Mouse (Mus musculus): Measurements from ENCODE around the gene Lrrc40. TPM values are rescaled to one million over a fixed set of nuclear protein-coding genes. Genes with fewer than 3 reads are reported as not detected.
A peak's percentile ranks its signal among the peaks of the same experiment; 100 is the strongest.

Gene Lrrc40
- 59.4 and 61.2 TPM in 2 replicates for polyA plus RNA-seq (2015; fragmentation: Nextera tagmentation; extraction: Ambion mirVana)

- WGBS, result under 1% methylated on average over 55 of the region's 55 CpGs
- H3K27ac ChIP-seq, result peak within 1 kb of the TSS; percentile 92
- H3K27me3 ChIP-seq, result no peaks in the 10 kb centered on the region
- ATAC-seq (replicated peaks; ENCODE audit: low FRiP score), result peak; percentile 96
- H3K36me3 ChIP-seq, result peaks cover 7% of the 10 kb centered on the region; the same call in 1 of the 2 replicates
- H3K9me3 ChIP-seq (replicated peaks), result no peaks in the 10 kb centered on the region
- peak within 1 kb of the TSS; percentile 64 for H3K4me2 ChIP-seq
- peak within 1 kb of the TSS; percentile 89 for H3K4me3 ChIP-seq (replicated peaks)
- peaks cover 23% of the 10 kb centered on the region for H3K4me1 ChIP-seq
- peak within 1 kb of the TSS; percentile 91 for H3K9ac ChIP-seq
These were observed at the start of gene Lrrc40, which contains the start of gene Srsf11 for GRCm38 (mm10) chr3:158036329-158036988. Lrrc40 (plus strand) TSS chr3:158036662. Srsf11 (minus strand) TSS chr3:158036639.

GRCm38 (mm10) chr3:157993322-157993721 is 43.1 kb upstream of the Lrrc40 start:
- ATAC-seq (replicated peaks; ENCODE audit: low FRiP score), result peak; percentile 49; the same call in 1 of the 2 replicates
- H3K9me3 ChIP-seq (replicated peaks), result no peaks in the 10 kb centered on the region
- no peaks in the 10 kb centered on the region for H3K4me1 ChIP-seq
- H3K4me3 ChIP-seq (replicated peaks), result no peak overlapping the region
- H3K27me3 ChIP-seq, result no peaks in the 10 kb centered on the region
- H3K9ac ChIP-seq, result no peak overlapping the region
- H3K4me2 ChIP-seq, result no peak overlapping the region
- H3K36me3 ChIP-seq, result peaks cover 56% of the 10 kb centered on the region
- no peak overlapping the region for H3K27ac ChIP-seq

GRCm38 (mm10) chr3:157995726-157996125 is 40.7 kb upstream of the Lrrc40 start:
- Histone ChIP-seq H3K4me3 (replicated peaks) (no peak overlapping the region), H3K27me3 (no peaks in the 10 kb centered on the region), H3K9me3 (replicated peaks) (no peaks in the 10 kb centered on the region), H3K36me3 (peaks cover 44% of the 10 kb centered on the region), H3K27ac (no peak overlapping the region), H3K4me2 (no peak overlapping the region), H3K4me1 (no peaks in the 10 kb centered on the region), H3K9ac (no peak overlapping the region)
- WGBS, result 86% methylated on average over 2 of the region's 2 CpGs
- ATAC-seq (replicated peaks; ENCODE audit: low FRiP score), result no peak

- H3K27ac ChIP-seq, result no peak overlapping the region
- ATAC-seq (replicated peaks; ENCODE audit: low FRiP score), result no peak
- no peaks in the 10 kb centered on the region for H3K4me1 ChIP-seq
- H3K9ac ChIP-seq, result no peak overlapping the region
- peaks cover 53% of the 10 kb centered on the region for H3K36me3 ChIP-seq
- no peaks in the 10 kb centered on the region for H3K27me3 ChIP-seq
- H3K4me3 ChIP-seq (replicated peaks), result no peak overlapping the region
- no peaks in the 10 kb centered on the region for H3K9me3 ChIP-seq (replicated peaks)
- no peak overlapping the region for H3K4me2 ChIP-seq
- WGBS, result 37% methylated on average over 1 of the region's 1 CpGs
These were observed 37.6 kb upstream of the Lrrc40 start for GRCm38 (mm10) chr3:157998742-157999369.

- Histone ChIP-seq H3K9ac (no peak overlapping the region), H3K4me1 (no peaks in the 10 kb centered on the region), H3K27me3 (no peaks in the 10 kb centered on the region), H3K36me3 (peaks cover 83% of the 10 kb centered on the region), H3K9me3 (replicated peaks) (no peaks in the 10 kb centered on the region), H3K4me2 (no peak overlapping the region), H3K4me3 (replicated peaks) (no peak overlapping the region), H3K27ac (no peak overlapping the region)
- WGBS, result 64% methylated on average over 1 of the region's 1 CpGs
- no peak for ATAC-seq (replicated peaks; ENCODE audit: low FRiP score)
These were observed 27.8 kb upstream of the Lrrc40 start for GRCm38 (mm10) chr3:158008647-158009046.

GRCm38 (mm10) chr3:158009762-158010320 is 26.6 kb upstream of the Lrrc40 start:
- Histone ChIP-seq H3K9me3 (replicated peaks) (no peaks in the 10 kb centered on the region), H3K4me3 (replicated peaks) (no peak overlapping the region), H3K4me1 (no peaks in the 10 kb centered on the region), H3K36me3 (peaks cover 84% of the 10 kb centered on the region), H3K4me2 (no peak overlapping the region), H3K27ac (no peak overlapping the region), H3K9ac (no peak overlapping the region), H3K27me3 (no peaks in the 10 kb centered on the region)
- WGBS, result 40% methylated on average over 1 of the region's 1 CpGs
- ATAC-seq (replicated peaks; ENCODE audit: low FRiP score), result 0 out of 2 replicates have a peak, but pooled peaks have one; percentile 37

GRCm38 (mm10) chr3:158031371-158031925 is 5.0 kb upstream of the Lrrc40 start:
- peak overlapping the region; percentile 99 for H3K27ac ChIP-seq
- H3K9me3 ChIP-seq (replicated peaks), result no peaks in the 10 kb centered on the region
- H3K27me3 ChIP-seq, result no peaks in the 10 kb centered on the region
- peaks cover 15% of the 10 kb centered on the region for H3K36me3 ChIP-seq
- 0% methylated on average over 61 of the region's 61 CpGs for WGBS
- H3K4me2 ChIP-seq, result peak overlapping the region; percentile 76
- H3K4me1 ChIP-seq, result peaks cover 16% of the 10 kb centered on the region
- H3K9ac ChIP-seq, result peak overlapping the region; percentile 97
- peak overlapping the region; percentile 96 for H3K4me3 ChIP-seq (replicated peaks)
- peak; percentile 94 for ATAC-seq (replicated peaks; ENCODE audit: low FRiP score)

- Histone ChIP-seq H3K4me1 (peaks cover 16% of the 10 kb centered on the region), H3K4me2 (peak overlapping the region; percentile 76), H3K36me3 (peaks cover 9% of the 10 kb centered on the region), H3K27ac (peak overlapping the region; percentile 99), H3K9me3 (replicated peaks) (no peaks in the 10 kb centered on the region), H3K4me3 (replicated peaks) (peak overlapping the region; percentile 96), H3K27me3 (no peaks in the 10 kb centered on the region), H3K9ac (peak overlapping the region; percentile 97)
- 10% methylated on average over 4 of the region's 4 CpGs for WGBS
- no peak for ATAC-seq (replicated peaks; ENCODE audit: low FRiP score)
These were observed 4.4 kb upstream of the Lrrc40 start for GRCm38 (mm10) chr3:158032106-158032505.

- peak overlapping the region; percentile 89 for H3K4me3 ChIP-seq (replicated peaks)
- 1% methylated on average over 11 of the region's 11 CpGs for WGBS
- no peaks in the 10 kb centered on the region for H3K9me3 ChIP-seq (replicated peaks)
- peaks cover 23% of the 10 kb centered on the region for H3K4me1 ChIP-seq
- H3K4me2 ChIP-seq, result peak overlapping the region; percentile 64
- H3K27ac ChIP-seq, result peak overlapping the region; percentile 92
- no peak for ATAC-seq (replicated peaks; ENCODE audit: low FRiP score)
- peaks cover 7% of the 10 kb centered on the region; the same call in 1 of the 2 replicates for H3K36me3 ChIP-seq
- H3K9ac ChIP-seq, result peak overlapping the region; percentile 91
- no peaks in the 10 kb centered on the region for H3K27me3 ChIP-seq
These were observed 596 bp upstream of the Lrrc40 start for GRCm38 (mm10) chr3:158035866-158036265.

- Histone ChIP-seq H3K4me3 (replicated peaks) (no peak overlapping the region), H3K4me1 (peaks cover 20% of the 10 kb centered on the region), H3K9me3 (replicated peaks) (no peaks in the 10 kb centered on the region), H3K27ac (no peak overlapping the region), H3K4me2 (no peak overlapping the region), H3K9ac (no peak overlapping the region), H3K27me3 (no peaks in the 10 kb centered on the region), H3K36me3 (peaks cover 7% of the 10 kb centered on the region; the same call in 1 of the 2 replicates)
- WGBS, result 89% methylated on average over 2 of the region's 3 CpGs
- no peak for ATAC-seq (replicated peaks; ENCODE audit: low FRiP score)
These were observed 1.6 kb downstream of the Lrrc40 start for GRCm38 (mm10) chr3:158038106-158038505.

- no peak for ATAC-seq (replicated peaks; ENCODE audit: low FRiP score)
- Histone ChIP-seq H3K4me3 (replicated peaks) (no peak overlapping the region), H3K27ac (no peak overlapping the region), H3K9me3 (replicated peaks) (no peaks in the 10 kb centered on the region), H3K4me1 (peaks cover 8% of the 10 kb centered on the region), H3K27me3 (no peaks in the 10 kb centered on the region), H3K4me2 (no peak overlapping the region), H3K36me3 (no peaks in the 10 kb centered on the region), H3K9ac (no peak overlapping the region)
- WGBS, result 71% methylated on average over 2 of the region's 2 CpGs
These were observed 4.3 kb downstream of the Lrrc40 start for GRCm38 (mm10) chr3:158040755-158041154.

- ATAC-seq (replicated peaks; ENCODE audit: low FRiP score), result no peak
- no peaks in the 10 kb centered on the region for H3K4me1 ChIP-seq
- H3K27ac ChIP-seq, result no peak overlapping the region
- H3K4me3 ChIP-seq (replicated peaks), result no peak overlapping the region
- H3K36me3 ChIP-seq, result peaks cover 35% of the 10 kb centered on the region
- no peak overlapping the region for H3K9ac ChIP-seq
- WGBS, result 84% methylated on average over 2 of the region's 2 CpGs
- H3K9me3 ChIP-seq (replicated peaks), result no peaks in the 10 kb centered on the region
- no peak overlapping the region for H3K4me2 ChIP-seq
- H3K27me3 ChIP-seq, result no peaks in the 10 kb centered on the region
These were observed 13.0 kb downstream of the Lrrc40 start for GRCm38 (mm10) chr3:158049508-158049907.
